Mouse (Mus musculus): ENCODE measurements around the gene Slc25a11.
A peak's percentile ranks its signal among the peaks of the same experiment; 100 is the strongest.

Slc25a11 gene

GRCm38 (mm10) chr11:70667271-70668150 lies 20.2 kb upstream of the Slc25a11 start:
- peak; percentile 16 to 17 for DNase-seq

- no peak for DNase-seq
Measured at GRCm38 (mm10) chr11:70666687-70667086, 19.4 kb upstream of the Slc25a11 start.

- no peak for DNase-seq
Measured at GRCm38 (mm10) chr11:70664741-70665140, 17.5 kb upstream of the Slc25a11 start.

GRCm38 (mm10) chr11:70663957-70664356 lies 16.7 kb upstream of the Slc25a11 start:
- DNase-seq: no peak

- no peak for DNase-seq
Measured at GRCm38 (mm10) chr11:70663101-70663500, 15.8 kb upstream of the Slc25a11 start.

- DNase-seq: no peak
Measured at GRCm38 (mm10) chr11:70660571-70660970, 13.3 kb upstream of the Slc25a11 start.

- no peak for DNase-seq
Measured at GRCm38 (mm10) chr11:70658942-70659341, 11.7 kb upstream of the Slc25a11 start.

GRCm38 (mm10) chr11:70658521-70658920 lies 11.2 kb upstream of the Slc25a11 start:
- no peak for DNase-seq

- no peak for DNase-seq
Measured at GRCm38 (mm10) chr11:70657991-70658390, 10.7 kb upstream of the Slc25a11 start.

GRCm38 (mm10) chr11:70657573-70657972 lies 10.3 kb upstream of the Slc25a11 start:
- DNase-seq: no peak

- DNase-seq: peak; percentile 53 to 55
Measured at GRCm38 (mm10) chr11:70656964-70657363, 9.7 kb upstream of the Slc25a11 start, which contains the start of gene Eno3. Eno3 (plus strand) TSS chr11:70657202.

GRCm38 (mm10) chr11:70656456-70656927 lies 9.2 kb upstream of the Slc25a11 start:
- peak; percentile 72 to 74 for DNase-seq

GRCm38 (mm10) chr11:70655571-70656455 lies 8.5 kb upstream of the Slc25a11 start:
- peak; percentile 64 to 67 for DNase-seq

- peak; percentile 92 to 95 for DNase-seq
Measured at GRCm38 (mm10) chr11:70654923-70655570, 7.8 kb upstream of the Slc25a11 start.

GRCm38 (mm10) chr11:70654198-70654922 lies 7.1 kb upstream of the Slc25a11 start, which contains the start of gene Pfn1:
Pfn1 (minus strand) TSS chr11:70654644.
- peak; percentile 90 to 91 for DNase-seq

- peak; percentile 83 to 84 for DNase-seq
Measured at GRCm38 (mm10) chr11:70653345-70654197, 6.3 kb upstream of the Slc25a11 start.

GRCm38 (mm10) chr11:70652884-70653344 lies 5.6 kb upstream of the Slc25a11 start:
- no peak for DNase-seq

- DNase-seq: peak in 1 of 2 experiments; percentile 34
Measured at GRCm38 (mm10) chr11:70652029-70652883, 5.0 kb upstream of the Slc25a11 start.

GRCm38 (mm10) chr11:70651391-70651790 lies 4.1 kb upstream of the Slc25a11 start:
- DNase-seq: no peak
